Mouse (Mus musculus): ENCODE results near the gene Vwa8. TPM values are rescaled to one million over a fixed set of nuclear protein-coding genes. Genes with fewer than 3 reads are reported as not detected.

The Vwa8 gene
- 27.7 TPM for polyA plus RNA-seq (2014; fragmentation: Illumina TruSeq; extraction: RNeasy Lipid Tissue Mini Kit (QIAGEN cat#74804))

GRCm38 (mm10) chr14:78848941-78849911 lies at the start of gene Vwa8:
TSS of gene Vwa8 (plus strand) at chr14:78849052.

Other genes starting within 250 kb of the Vwa8 start
- gene Dgkh, start 116.3 kb upstream of the Vwa8 start, polyA plus RNA-seq (2014; fragmentation: Illumina TruSeq; extraction: RNeasy Lipid Tissue Mini Kit (QIAGEN cat#74804)): 10.6 TPM